Mouse (Mus musculus) megakaryocyte, adult 5-6 weeks (primary cell): ENCODE data around the gene Fam126a. TPM values are rescaled to one million over a fixed set of nuclear protein-coding genes. Genes with fewer than 3 reads are reported as not detected.
"Not testable (repeated sequence)": the region's sequence is repeated elsewhere in the genome, so short reads cannot be mapped to it uniquely, and the experiment has no call there.

ENCODE experiments used
- ATAC-seq: 2 replicates; pipeline ENCODE4 v1.8.0; 2016; ENCODE audit warnings: mild to moderate bottlenecking, inconsistent platforms; ENCODE audit not compliant: poor library complexity, severe bottlenecking
- total RNA-seq, 2 experiments: library from RNA; stranded (forward) in 1 of 2; stranded (reverse) in 1 of 2; fragments of 153-499, 151-499 nt in 1 of 2; fragments of 221-1000, 200-1000 nt in 1 of 2; gene quantifications; 2 replicates each; pipeline versions ENCODE4 v1.2.3 to v1.2.4; 2015 to 2017

The Fam126a gene
- total RNA-seq, 2 experiments from 2014 or later: 21.6 to 23.8 TPM

GRCm38 (mm10) chr5:23909256-23909655 lies 121.2 kb downstream of the Fam126a start:
- no peak for ATAC-seq

GRCm38 (mm10) chr5:23908486-23909090 lies 121.9 kb downstream of the Fam126a start:
- ATAC-seq: no peak

- no peak for ATAC-seq
Observed at GRCm38 (mm10) chr5:23902221-23902620, 128.3 kb downstream of the Fam126a start.

GRCm38 (mm10) chr5:23900190-23900589 lies 130.3 kb downstream of the Fam126a start:
- no peak for ATAC-seq

- peak; percentile 95 for ATAC-seq
Observed at GRCm38 (mm10) chr5:23893864-23894771, 136.4 kb downstream of the Fam126a start.

- ATAC-seq: no peak
Observed at GRCm38 (mm10) chr5:23893156-23893863, 137.2 kb downstream of the Fam126a start.

GRCm38 (mm10) chr5:23890734-23891133 lies 139.8 kb downstream of the Fam126a start:
- ATAC-seq: peak; percentile 49

- ATAC-seq: no peak
Observed at GRCm38 (mm10) chr5:23889461-23889860, 141.0 kb downstream of the Fam126a start.

- ATAC-seq: no peak
Observed at GRCm38 (mm10) chr5:23887111-23887510, 143.4 kb downstream of the Fam126a start.

GRCm38 (mm10) chr5:23874457-23874856 lies 156.0 kb downstream of the Fam126a start:
- ATAC-seq: peak; percentile 93

GRCm38 (mm10) chr5:23872586-23872985 lies 157.9 kb downstream of the Fam126a start:
- no peak for ATAC-seq

GRCm38 (mm10) chr5:23871323-23871722 lies 159.2 kb downstream of the Fam126a start:
- not testable (repeated sequence) for ATAC-seq

GRCm38 (mm10) chr5:23865941-23866340 lies 164.5 kb downstream of the Fam126a start:
- ATAC-seq: no peak

Other genes starting within 250 kb of the Fam126a start
- 4.7 and 5.0 TPM in 2 replicates for gene Pus7, start 247.0 kb downstream of the Fam126a start, total RNA-seq (2015)
- gene Pus7, start 247.0 kb downstream of the Fam126a start, total RNA-seq (2017): 5.1 and 12.0 TPM in 2 replicates
- 11.9 and 14.2 TPM in 2 replicates for gene Rint1, start 243.0 kb downstream of the Fam126a start, total RNA-seq (2015)
- 12.0 and 16.3 TPM in 2 replicates for gene Rint1, start 243.0 kb downstream of the Fam126a start, total RNA-seq (2017)
- gene Tomm7, start 186.5 kb downstream of the Fam126a start, total RNA-seq (2015): 64.6 and 69.8 TPM in 2 replicates
- 165 and 188 TPM in 2 replicates for gene Tomm7, start 186.5 kb downstream of the Fam126a start, total RNA-seq (2017)
- 12.3 and 16.7 TPM in 2 replicates for gene Klhl7, start 69.9 kb upstream of the Fam126a start, total RNA-seq (2015)
- gene Klhl7, start 69.9 kb upstream of the Fam126a start, total RNA-seq (2017): 10.5 and 12.5 TPM in 2 replicates
- gene Nupl2, start 134.3 kb upstream of the Fam126a start, total RNA-seq (2015): 3.9 and 7.7 TPM in 2 replicates
- 4.4 and 4.5 TPM in 2 replicates for gene Nupl2, start 134.3 kb upstream of the Fam126a start, total RNA-seq (2017)